Mouse (Mus musculus): ENCODE data around the gene Taf9. TPM values are rescaled to one million over a fixed set of nuclear protein-coding genes. Genes with fewer than 3 reads are reported as not detected.

The Taf9 gene
- polyA plus RNA-seq, 1 experiment from 2014 or later, result 17.0 TPM

- Histone ChIP-seq H3K9me3 (replicated peaks; ENCODE audit: low read length) (no peaks in the 10 kb centered on the region), H3K9ac (ENCODE audit: low read depth, low read length) (peak within 1 kb of the TSS; percentile 71), H3K4me1 (replicated peaks; ENCODE audit: insufficient read depth, low read length) (no peaks in the 10 kb centered on the region), H3K27me3 (ENCODE audit: insufficient read depth, low read length) (no peaks in the 10 kb centered on the region), H3K27ac (peak within 1 kb of the TSS; percentile 85), H3K36me3 (ENCODE audit: insufficient read depth, low read length) (no peaks in the 10 kb centered on the region), H3K4me3 (replicated peaks; ENCODE audit: low read depth, low read length) (peak within 1 kb of the TSS; percentile 60), H3K4me2 (ENCODE audit: low read length) (peak within 1 kb of the TSS; percentile 69)
- 1% methylated on average over 44 of the region's 44 CpGs for WGBS
- peak; percentile 75 for ATAC-seq (replicated peaks; ENCODE audit: low FRiP score, low read depth)
- peak; percentile 57 for DNase-seq (ENCODE audit: low spot score)
- TF ChIP-seq CTCF (IDR thresholded peaks at IDR 0.05; ENCODE audit: low read depth), result no peak
Observed at GRCm38 (mm10) chr13:100669291-100670022, 18.1 kb downstream of the Taf9 start, which contains the start of gene Ccdc125. Gene Ccdc125, plus strand, starts transcription at chr13:100669717.

- Histone ChIP-seq H3K4me1 (replicated peaks; ENCODE audit: insufficient read depth, low read length) (no peaks in the 10 kb centered on the region), H3K9ac (ENCODE audit: low read depth, low read length) (peak overlapping the region; percentile 71), H3K27ac (peak overlapping the region; percentile 85; the same call in 1 of the 2 replicates), H3K4me2 (ENCODE audit: low read length) (peak overlapping the region; percentile 69), H3K9me3 (replicated peaks; ENCODE audit: low read length) (no peaks in the 10 kb centered on the region), H3K27me3 (ENCODE audit: insufficient read depth, low read length) (no peaks in the 10 kb centered on the region), H3K4me3 (replicated peaks; ENCODE audit: low read depth, low read length) (peak overlapping the region; percentile 60), H3K36me3 (ENCODE audit: insufficient read depth, low read length) (no peaks in the 10 kb centered on the region)
- 42% methylated on average over 9 of the region's 9 CpGs for whole genome bisulfite sequencing
- DNase-seq (ENCODE audit: low spot score), result peak; percentile 25
- TF ChIP-seq CTCF (IDR thresholded peaks at IDR 0.05; ENCODE audit: low read depth), result no peak
- ATAC-seq (replicated peaks; ENCODE audit: low FRiP score, low read depth), result no peak
Observed at GRCm38 (mm10) chr13:100670181-100670741, 18.9 kb downstream of the Taf9 start.

- Histone ChIP-seq H3K4me3 (replicated peaks; ENCODE audit: low read depth, low read length) (no peak overlapping the region), H3K36me3 (ENCODE audit: insufficient read depth, low read length) (no peaks in the 10 kb centered on the region), H3K9ac (ENCODE audit: low read depth, low read length) (no peak overlapping the region), H3K9me3 (replicated peaks; ENCODE audit: low read length) (no peaks in the 10 kb centered on the region), H3K27me3 (ENCODE audit: insufficient read depth, low read length) (no peaks in the 10 kb centered on the region), H3K27ac (no peak overlapping the region), H3K4me1 (replicated peaks; ENCODE audit: insufficient read depth, low read length) (no peaks in the 10 kb centered on the region), H3K4me2 (ENCODE audit: low read length) (no peak overlapping the region)
- WGBS, result 73% methylated on average over 15 of the region's 15 CpGs
- TF ChIP-seq CTCF (IDR thresholded peaks at IDR 0.05; ENCODE audit: low read depth), result no peak
- ATAC-seq (replicated peaks; ENCODE audit: low FRiP score, low read depth) (no peak), DNase-seq (ENCODE audit: low spot score) (no peak)
Observed at GRCm38 (mm10) chr13:100675936-100676635, 24.7 kb downstream of the Taf9 start.

GRCm38 (mm10) chr13:100681615-100682014 lies 30.2 kb downstream of the Taf9 start:
- Histone ChIP-seq H3K9me3 (replicated peaks; ENCODE audit: low read length) (no peaks in the 10 kb centered on the region), H3K4me3 (replicated peaks; ENCODE audit: low read depth, low read length) (no peak overlapping the region), H3K9ac (ENCODE audit: low read depth, low read length) (no peak overlapping the region), H3K27me3 (ENCODE audit: insufficient read depth, low read length) (no peaks in the 10 kb centered on the region), H3K4me2 (ENCODE audit: low read length) (no peak overlapping the region), H3K4me1 (replicated peaks; ENCODE audit: insufficient read depth, low read length) (no peaks in the 10 kb centered on the region), H3K27ac (no peak overlapping the region), H3K36me3 (ENCODE audit: insufficient read depth, low read length) (no peaks in the 10 kb centered on the region)
- no peak for TF ChIP-seq CTCF (IDR thresholded peaks at IDR 0.05; ENCODE audit: low read depth)
- no peak for ATAC-seq (replicated peaks; ENCODE audit: low FRiP score, low read depth)
- no peak for DNase-seq (ENCODE audit: low spot score)
- 86% methylated on average over 8 of the region's 8 CpGs for whole genome bisulfite sequencing

- no peak overlapping the region for H3K4me2 ChIP-seq (ENCODE audit: low read length)
- no peak for TF ChIP-seq CTCF (IDR thresholded peaks at IDR 0.05; ENCODE audit: low read depth)
- ATAC-seq (replicated peaks; ENCODE audit: low FRiP score, low read depth) (no peak), DNase-seq (ENCODE audit: low spot score) (no peak)
- H3K4me3 ChIP-seq (replicated peaks; ENCODE audit: low read depth, low read length), result no peak overlapping the region
- no peak overlapping the region for H3K9ac ChIP-seq (ENCODE audit: low read depth, low read length)
- no peaks in the 10 kb centered on the region for H3K27me3 ChIP-seq (ENCODE audit: insufficient read depth, low read length)
- no peaks in the 10 kb centered on the region for H3K4me1 ChIP-seq (replicated peaks; ENCODE audit: insufficient read depth, low read length)
- no peaks in the 10 kb centered on the region for H3K36me3 ChIP-seq (ENCODE audit: insufficient read depth, low read length)
- 61% methylated on average over 2 of the region's 2 CpGs for WGBS
- no peak overlapping the region for H3K27ac ChIP-seq
- H3K9me3 ChIP-seq (replicated peaks; ENCODE audit: low read length), result no peaks in the 10 kb centered on the region
Observed at GRCm38 (mm10) chr13:100682837-100683236, 31.5 kb downstream of the Taf9 start.

GRCm38 (mm10) chr13:100684355-100684754 lies 33.0 kb downstream of the Taf9 start:
- H3K9ac ChIP-seq (ENCODE audit: low read depth, low read length), result no peak overlapping the region
- H3K27me3 ChIP-seq (ENCODE audit: insufficient read depth, low read length), result no peaks in the 10 kb centered on the region
- no peaks in the 10 kb centered on the region for H3K36me3 ChIP-seq (ENCODE audit: insufficient read depth, low read length)
- WGBS, result 80% methylated on average over 2 of the region's 2 CpGs
- no peaks in the 10 kb centered on the region for H3K9me3 ChIP-seq (replicated peaks; ENCODE audit: low read length)
- ATAC-seq (replicated peaks; ENCODE audit: low FRiP score, low read depth), result no peak
- no peak overlapping the region for H3K27ac ChIP-seq
- peak; percentile 16 for DNase-seq (ENCODE audit: low spot score)
- H3K4me2 ChIP-seq (ENCODE audit: low read length), result no peak overlapping the region
- peak; percentile 61 for TF ChIP-seq CTCF (IDR thresholded peaks at IDR 0.05; ENCODE audit: low read depth)
- H3K4me1 ChIP-seq (replicated peaks; ENCODE audit: insufficient read depth, low read length), result no peaks in the 10 kb centered on the region
- no peak overlapping the region for H3K4me3 ChIP-seq (replicated peaks; ENCODE audit: low read depth, low read length)
